Mouse (Mus musculus) stomach, embryonic 15.5 days (tissue): Measurements from ENCODE around the gene Emb. TPM values are rescaled to one million over a fixed set of nuclear protein-coding genes. Genes with fewer than 3 reads are reported as not detected.

ENCODE experiments used
- ATAC-seq: fragments of 200-750 bp; cut with Nextera tagmentation; 2 replicates; pipeline ENCODE4 v1.8.0; 2017; ENCODE audit warnings: low read depth, moderate number of reproducible peaks, moderate TSS enrichment; ENCODE audit not compliant: insufficient read depth, low FRiP score
- H3K27ac ChIP-seq: fragments of 300-500 bp; sonication (generic); 2 replicates; pipeline ENCODE4 v1.5.1; 2015; ENCODE audit warnings: mild to moderate bottlenecking, inconsistent platforms
- H3K27me3 ChIP-seq: fragments of 300-500 bp; sonication (generic); replicated peaks from 2 replicates; pipeline ENCODE4 v1.6.1; 2015; ENCODE audit warnings: inconsistent platforms
- H3K36me3 ChIP-seq: fragments of 300-500 bp; sonication (generic); 2 replicates; pipeline ENCODE4 v1.6.1; 2015; ENCODE audit warnings: inconsistent platforms
- H3K4me1 ChIP-seq: fragments of 300-500 bp; sonication (generic); 2 replicates; pipeline ENCODE4 v1.6.1; 2015; ENCODE audit warnings: inconsistent platforms
- H3K4me2 ChIP-seq: fragments of 300-500 bp; sonication (generic); 2 replicates; pipeline ENCODE4 v1.6.1; 2015; ENCODE audit warnings: mild to moderate bottlenecking, inconsistent platforms
- H3K4me3 ChIP-seq: fragments of 300-500 bp; sonication (generic); replicated peaks from 2 replicates; pipeline ENCODE4 v1.5.1; 2015; ENCODE audit warnings: inconsistent platforms
- H3K9ac ChIP-seq: fragments of 300-500 bp; sonication (generic); 2 replicates; pipeline ENCODE4 v1.6.1; 2015; ENCODE audit warnings: inconsistent platforms
- H3K9me3 ChIP-seq: fragments of 300-500 bp; sonication (generic); 2 replicates; pipeline ENCODE4 v1.6.1; 2016; ENCODE audit warnings: inconsistent platforms
- WGBS: fragments of 180-500 bp; shearing (Covaris S2); methylation state at CpG from one replicate; pipeline ENCODE4 v1.1.7; 2015; 5-methylcytosine and 5-hydroxymethylcytosine counted together
- polyA plus RNA-seq: library from polyadenylated mRNA; unstranded; fragments of >200 nt; fragmentation: Nextera tagmentation; extraction: Ambion mirVana; gene quantifications from 2 replicates; pipeline ENCODE4 v1.2.1, GENCODE M21; 2015

The Emb gene
- polyA plus RNA-seq, 1 experiment from 2014 or later, result 23.2 TPM

GRCm38 (mm10) chr13:117202755-117203471 lies 5.4 kb upstream of the Emb start:
- no peaks in the 10 kb centered on the region for H3K27me3 ChIP-seq
- no peak overlapping the region for H3K4me2 ChIP-seq
- no peaks in the 10 kb centered on the region for H3K36me3 ChIP-seq
- no peaks in the 10 kb centered on the region for H3K4me1 ChIP-seq
- no peak overlapping the region for H3K27ac ChIP-seq
- no peak overlapping the region for H3K9ac ChIP-seq
- 44% methylated on average over 22 of the region's 22 CpGs for WGBS
- no peak overlapping the region for H3K4me3 ChIP-seq
- no peak; the same call in 1 of the 2 replicates for ATAC-seq
- H3K9me3 ChIP-seq, result no peaks in the 10 kb centered on the region

DNA sequence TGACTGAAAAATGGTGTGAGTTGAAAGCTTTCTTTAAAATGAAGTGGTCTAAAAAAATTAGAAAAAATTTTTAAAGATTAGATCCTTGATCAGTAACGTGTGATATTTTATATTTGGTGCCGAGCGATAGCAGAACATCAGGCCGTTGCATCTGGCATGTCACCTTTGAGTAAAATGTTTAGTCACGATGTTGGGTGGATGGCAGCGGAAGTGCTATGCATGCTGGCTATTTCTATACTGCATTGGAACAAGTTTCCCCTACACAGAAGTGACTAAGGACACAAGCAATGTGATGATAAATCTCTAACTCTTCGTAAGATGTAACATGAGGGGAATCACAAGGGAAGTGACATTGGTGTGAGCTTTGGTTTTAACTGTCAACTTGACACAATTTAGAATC lies 3.7 kb upstream of the Emb start:
- H3K4me3 ChIP-seq, result no peak overlapping the region
- H3K4me2 ChIP-seq, result no peak overlapping the region
- 92% methylated on average over 7 of the region's 7 CpGs for WGBS
- no peaks in the 10 kb centered on the region for H3K36me3 ChIP-seq
- H3K4me1 ChIP-seq, result no peaks in the 10 kb centered on the region
- no peaks in the 10 kb centered on the region for H3K27me3 ChIP-seq
- ATAC-seq, result no peak
- no peaks in the 10 kb centered on the region for H3K9me3 ChIP-seq
- H3K9ac ChIP-seq, result no peak overlapping the region
- H3K27ac ChIP-seq, result no peak overlapping the region

DNA sequence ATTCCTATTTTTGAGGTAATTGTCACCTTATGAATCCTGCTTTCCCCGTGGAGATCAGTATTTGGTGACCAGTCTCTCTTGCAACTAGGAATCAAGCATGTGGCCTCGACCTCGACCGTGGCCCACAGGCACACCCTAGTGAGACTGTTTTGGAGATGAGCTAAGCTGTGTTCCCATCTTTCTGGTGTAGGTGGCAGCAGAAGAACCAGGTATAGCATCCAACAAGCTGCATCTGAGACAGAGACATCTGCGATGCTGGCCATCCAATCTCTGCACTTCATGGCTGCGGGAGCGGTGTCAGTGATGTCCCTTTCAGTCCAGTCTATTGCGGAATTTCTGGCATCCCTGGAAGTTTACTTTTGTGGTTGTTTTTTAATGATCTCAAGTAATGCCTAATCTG lies 2.3 kb upstream of the Emb start:
- 86% methylated on average over 8 of the region's 8 CpGs for WGBS
- H3K27ac ChIP-seq, result no peak overlapping the region
- ATAC-seq, result no peak

DNA sequence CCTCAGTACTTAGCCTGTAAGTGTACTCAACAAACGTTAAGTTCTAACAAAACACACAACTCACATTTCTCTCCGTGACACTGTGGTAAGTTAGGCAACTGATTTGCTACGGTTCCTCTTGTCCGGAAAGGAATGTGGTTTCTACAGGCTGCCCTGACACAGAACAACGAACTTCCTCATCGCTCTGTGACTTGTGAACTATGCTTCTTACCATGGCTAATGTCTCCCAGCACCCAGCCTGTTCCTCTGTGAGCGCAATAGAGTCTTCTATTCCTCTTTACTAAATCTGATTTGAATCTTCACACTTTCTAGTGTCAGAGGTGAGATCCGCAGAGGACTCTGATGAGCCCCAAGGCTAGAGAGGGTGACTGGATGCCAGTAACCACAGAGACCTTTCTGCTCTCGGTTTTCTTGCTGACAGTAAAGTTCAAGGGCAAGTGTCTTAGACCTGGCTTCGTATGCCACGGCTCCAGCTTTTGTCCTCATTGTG lies 3.1 kb downstream of the Emb start:
- H3K4me2 ChIP-seq, result no peak overlapping the region
- H3K27ac ChIP-seq, result no peak overlapping the region
- 54% methylated on average over 11 of the region's 11 CpGs for WGBS
- ATAC-seq, result no peak
- H3K36me3 ChIP-seq, result no peaks in the 10 kb centered on the region
- H3K9ac ChIP-seq, result no peak overlapping the region
- H3K9me3 ChIP-seq, result no peaks in the 10 kb centered on the region
- no peak overlapping the region for H3K4me3 ChIP-seq
- no peaks in the 10 kb centered on the region for H3K4me1 ChIP-seq
- H3K27me3 ChIP-seq, result no peaks in the 10 kb centered on the region

More for the DNA sequence above, 2.3 kb upstream of the Emb start:
- Histone ChIP-seq H3K9me3 (no peaks in the 10 kb centered on the region), H3K27me3 (no peaks in the 10 kb centered on the region), H3K36me3 (no peaks in the 10 kb centered on the region), H3K4me3 (no peak overlapping the region), H3K4me1 (no peaks in the 10 kb centered on the region), H3K4me2 (no peak overlapping the region), H3K9ac (no peak overlapping the region)

DNA sequence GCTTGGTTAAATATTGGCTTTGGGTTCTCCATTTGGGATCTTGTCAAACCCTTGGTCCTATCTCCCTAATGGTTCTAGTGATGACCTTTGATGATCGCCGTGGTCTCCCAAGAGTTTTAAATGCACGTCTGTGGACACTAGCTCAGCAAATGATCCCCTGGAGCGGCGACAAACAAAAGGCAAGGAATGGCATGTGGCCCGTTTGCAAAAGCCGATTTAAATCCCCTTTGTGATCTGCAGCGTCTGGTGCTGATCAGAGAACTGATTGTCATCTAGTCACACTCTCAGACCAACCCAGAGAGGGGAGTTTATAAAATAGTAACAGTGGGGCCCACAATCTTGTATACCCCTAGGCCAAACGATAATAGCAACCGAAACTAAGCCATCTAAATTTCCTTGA lies 7.1 kb downstream of the Emb start:
- ATAC-seq, result no peak

GRCm38 (mm10) chr13:117216126-117216525 lies 7.8 kb downstream of the Emb start:
- H3K36me3 ChIP-seq, result no peaks in the 10 kb centered on the region
- no peak overlapping the region for H3K9ac ChIP-seq
- ATAC-seq, result no peak
- WGBS, result 32% methylated on average over 10 of the region's 10 CpGs
- H3K4me1 ChIP-seq, result peaks cover 5% of the 10 kb centered on the region; the same call in 1 of the 2 replicates
- H3K4me3 ChIP-seq, result no peak overlapping the region
- H3K27ac ChIP-seq, result no peak overlapping the region
- no peaks in the 10 kb centered on the region for H3K9me3 ChIP-seq
- H3K4me2 ChIP-seq, result no peak overlapping the region
- H3K27me3 ChIP-seq, result no peaks in the 10 kb centered on the region; the same call in 1 of the 2 replicates

More for the DNA sequence above, 7.1 kb downstream of the Emb start:
- H3K27me3 ChIP-seq, result no peaks in the 10 kb centered on the region; the same call in 1 of the 2 replicates
- peaks cover 5% of the 10 kb centered on the region; the same call in 1 of the 2 replicates for H3K4me1 ChIP-seq
- no peak overlapping the region for H3K27ac ChIP-seq
- H3K4me3 ChIP-seq, result no peak overlapping the region
- WGBS, result 21% methylated on average over 10 of the region's 10 CpGs
- no peaks in the 10 kb centered on the region for H3K9me3 ChIP-seq
- H3K4me2 ChIP-seq, result no peak overlapping the region
- H3K9ac ChIP-seq, result no peak overlapping the region
- H3K36me3 ChIP-seq, result no peaks in the 10 kb centered on the region

DNA sequence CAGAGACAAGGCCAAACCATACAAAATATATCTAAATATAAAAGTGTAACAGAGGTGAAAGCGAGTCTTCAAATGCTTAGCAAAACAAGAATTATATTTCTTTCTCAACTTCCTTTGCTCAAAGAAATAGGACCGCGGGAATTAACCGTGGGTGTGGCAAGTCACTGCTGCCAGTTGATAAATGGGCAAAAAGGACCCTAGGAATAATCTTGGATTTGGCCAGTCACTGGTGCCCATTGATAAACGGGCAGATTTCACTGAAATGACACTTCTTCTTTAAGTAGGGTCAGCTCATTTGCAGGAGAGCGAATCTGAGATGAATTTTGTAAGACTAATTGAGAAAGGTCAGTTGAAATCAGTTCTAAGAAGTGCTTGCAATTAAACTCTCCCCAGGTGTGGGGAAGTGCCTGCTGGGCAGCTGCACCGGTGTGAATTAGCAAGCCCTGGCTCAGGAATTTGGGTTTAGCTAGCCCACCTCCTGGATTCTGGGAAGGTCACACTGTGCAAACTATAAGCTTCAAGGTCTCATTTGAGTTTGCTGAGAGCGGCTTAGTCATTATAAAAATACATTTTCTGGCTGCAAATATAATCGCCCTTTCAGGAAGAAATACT lies 8.5 kb downstream of the Emb start:
- Histone ChIP-seq H3K4me1 (peaks cover 5% of the 10 kb centered on the region; the same call in 1 of the 2 replicates), H3K9me3 (no peaks in the 10 kb centered on the region), H3K36me3 (no peaks in the 10 kb centered on the region), H3K4me3 (no peak overlapping the region), H3K27ac (no peak overlapping the region), H3K4me2 (no peak overlapping the region), H3K9ac (no peak overlapping the region), H3K27me3 (no peaks in the 10 kb centered on the region; the same call in 1 of the 2 replicates)
- 25% methylated on average over 9 of the region's 9 CpGs for WGBS
- no peak for ATAC-seq

- ATAC-seq, result no peak
- Histone ChIP-seq H3K27me3 (no peaks in the 10 kb centered on the region; the same call in 1 of the 2 replicates), H3K36me3 (no peaks in the 10 kb centered on the region), H3K4me2 (no peak overlapping the region), H3K9ac (no peak overlapping the region), H3K9me3 (no peaks in the 10 kb centered on the region), H3K27ac (no peak overlapping the region), H3K4me3 (no peak overlapping the region), H3K4me1 (peaks cover 5% of the 10 kb centered on the region; the same call in 1 of the 2 replicates)
- WGBS, result 55% methylated on average over 11 of the region's 11 CpGs
These were observed 9.3 kb downstream of the Emb start for GRCm38 (mm10) chr13:117217621-117218020.

GRCm38 (mm10) chr13:117218092-117218491 lies 9.8 kb downstream of the Emb start:
- no peaks in the 10 kb centered on the region for H3K9me3 ChIP-seq
- no peak for ATAC-seq
- no peaks in the 10 kb centered on the region; the same call in 1 of the 2 replicates for H3K27me3 ChIP-seq
- no peak overlapping the region for H3K9ac ChIP-seq
- H3K27ac ChIP-seq, result no peak overlapping the region
- peaks cover 5% of the 10 kb centered on the region; the same call in 1 of the 2 replicates for H3K4me1 ChIP-seq
- H3K4me3 ChIP-seq, result no peak overlapping the region
- 81% methylated on average over 2 of the region's 2 CpGs for WGBS
- H3K4me2 ChIP-seq, result no peak overlapping the region
- no peaks in the 10 kb centered on the region for H3K36me3 ChIP-seq

- WGBS, result 12% methylated on average over 16 of the region's 16 CpGs
These were observed 11.7 kb downstream of the Emb start for GRCm38 (mm10) chr13:117219871-117220500.

GRCm38 (mm10) chr13:117220501-117221321 lies 12.4 kb downstream of the Emb start, which contains the start of gene Gm17509:
Gene Gm17509, minus strand, starts transcription at chr13:117221075.
- Histone ChIP-seq H3K9me3 (no peaks in the 10 kb centered on the region), H3K27ac (no peak within 1 kb of the TSS), H3K27me3 (no peaks in the 10 kb centered on the region; the same call in 1 of the 2 replicates), H3K4me2 (peak within 1 kb of the TSS; percentile 94), H3K4me3 (peak within 1 kb of the TSS; percentile 61), H3K4me1 (peaks cover 5% of the 10 kb centered on the region; the same call in 1 of the 2 replicates), H3K36me3 (no peaks in the 10 kb centered on the region), H3K9ac (peak within 1 kb of the TSS; percentile 40)
- ATAC-seq, result peak; percentile 65; the same call in 1 of the 2 replicates
- under 1% methylated on average over 67 of the region's 67 CpGs for WGBS

More at GRCm38 (mm10) chr13:117219871-117220500, 11.7 kb downstream of the Emb start:
- Histone ChIP-seq H3K4me3 (peak overlapping the region; percentile 61), H3K9ac (no peak overlapping the region), H3K9me3 (no peaks in the 10 kb centered on the region), H3K36me3 (no peaks in the 10 kb centered on the region), H3K27me3 (no peaks in the 10 kb centered on the region; the same call in 1 of the 2 replicates), H3K27ac (no peak overlapping the region), H3K4me1 (peaks cover 5% of the 10 kb centered on the region; the same call in 1 of the 2 replicates), H3K4me2 (peak overlapping the region; percentile 94)
- ATAC-seq, result peak; percentile 29; the same call in 1 of the 2 replicates
